Mouse (Mus musculus) layer of hippocampus, postnatal 25 days (tissue): Measurements from ENCODE around the gene Mmp11. TPM values are rescaled to one million over a fixed set of nuclear protein-coding genes. Genes with fewer than 3 reads are reported as not detected.

ENCODE experiments used
- total RNA-seq, 2 experiments: library from RNA; stranded (reverse); gene quantifications; 2 replicates each; pipeline ENCODE4 v1.2.3; 2021

Mmp11 gene
- total RNA-seq, 2 experiments from 2014 or later, result 1.4 to 2.1 TPM

Other genes with a start within 250 kb of the Mmp11 start
- 10 to 100 TPM; 60.6 to 79.2 TPM for gene Cabin1, start 172.2 kb downstream of the Mmp11 start, total RNA-seq
- 10 to 100 TPM; 40.4 to 44.5 TPM for gene Ddt, start 163.1 kb downstream of the Mmp11 start, total RNA-seq
- not detected for gene Gm20441, start 155.5 kb downstream of the Mmp11 start, total RNA-seq
- 1 to 10 TPM; 1.7 to 1.8 TPM for gene Gstt3, start 155.1 kb downstream of the Mmp11 start, total RNA-seq
- 1 to 10 TPM; 3.9 to 6.5 TPM for gene Gstt1, start 137.9 kb downstream of the Mmp11 start, total RNA-seq
- not detected for gene Gstt4, start 114.0 kb downstream of the Mmp11 start, total RNA-seq
- 1 to 10 TPM; 2.2 to 4.5 TPM for gene Gstt2, start 99.1 kb downstream of the Mmp11 start, total RNA-seq
- 100 to 1,000 TPM; 420 to 504 TPM for gene Mif, start 76.3 kb downstream of the Mmp11 start, total RNA-seq
- 1 to 10 TPM; 3.8 to 4.7 TPM for gene Derl3, start 43.1 kb downstream of the Mmp11 start, total RNA-seq
- 10 to 100 TPM; 86.4 to 88.8 TPM for gene Smarcb1, start 14.9 kb downstream of the Mmp11 start, total RNA-seq
- 100 to 1,000 TPM; 323 to 356 TPM for gene Chchd10, start 3.4 kb downstream of the Mmp11 start, total RNA-seq
- gene Gm867, start 4.2 kb upstream of the Mmp11 start, total RNA-seq, result 1 to 10 TPM in 1 of 2 experiments, under 1 TPM in 1; 0.64 to 1.1 TPM
- gene Vpreb3, start 6.6 kb upstream of the Mmp11 start, total RNA-seq, result not detected
- gene Gm5134, start 18.0 kb upstream of the Mmp11 start, total RNA-seq, result under 1 TPM; 0.21 to 0.66 TPM
- gene Zfp280b, start 96.2 kb upstream of the Mmp11 start, total RNA-seq, result 10 to 100 TPM; 15.9 to 17.2 TPM
- not detected for gene Slc5a4b, start 174.5 kb upstream of the Mmp11 start, total RNA-seq
- not detected for gene Slc5a4a, start 211.0 kb upstream of the Mmp11 start, total RNA-seq